Mouse (Mus musculus): ENCODE results near the gene Bag6. TPM values are rescaled to one million over a fixed set of nuclear protein-coding genes. Genes with fewer than 3 reads are reported as not detected.
"Not testable (repeated sequence)": the region's sequence is repeated elsewhere in the genome, so short reads cannot be mapped to it uniquely, and the experiment has no call there.

The Bag6 gene
- total RNA-seq, 2 experiments from 2014 or later: 323 to 339 TPM

DNA sequence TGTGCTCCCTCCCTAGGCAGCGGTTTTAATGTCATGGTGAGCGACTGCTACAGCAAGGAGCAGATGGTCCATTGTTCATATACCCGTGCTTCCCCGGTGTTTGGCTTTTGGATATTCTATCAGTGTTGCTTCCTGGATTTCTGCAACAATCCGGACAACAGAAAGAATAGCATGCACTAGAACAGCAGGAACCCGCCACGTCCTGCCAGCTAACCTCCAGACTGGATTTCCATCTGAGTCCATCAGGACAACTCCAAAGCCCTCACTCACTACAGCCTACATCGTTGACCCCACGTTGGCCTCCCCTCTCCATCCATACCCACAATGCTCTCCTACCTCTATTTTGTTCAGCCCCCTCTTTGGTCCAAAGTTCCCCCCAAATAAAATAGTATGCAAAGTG, 23.2 kb upstream of the Bag6 start:
- no peak for DNase-seq (ENCODE audit: low spot score in 2 of 2)

DNA sequence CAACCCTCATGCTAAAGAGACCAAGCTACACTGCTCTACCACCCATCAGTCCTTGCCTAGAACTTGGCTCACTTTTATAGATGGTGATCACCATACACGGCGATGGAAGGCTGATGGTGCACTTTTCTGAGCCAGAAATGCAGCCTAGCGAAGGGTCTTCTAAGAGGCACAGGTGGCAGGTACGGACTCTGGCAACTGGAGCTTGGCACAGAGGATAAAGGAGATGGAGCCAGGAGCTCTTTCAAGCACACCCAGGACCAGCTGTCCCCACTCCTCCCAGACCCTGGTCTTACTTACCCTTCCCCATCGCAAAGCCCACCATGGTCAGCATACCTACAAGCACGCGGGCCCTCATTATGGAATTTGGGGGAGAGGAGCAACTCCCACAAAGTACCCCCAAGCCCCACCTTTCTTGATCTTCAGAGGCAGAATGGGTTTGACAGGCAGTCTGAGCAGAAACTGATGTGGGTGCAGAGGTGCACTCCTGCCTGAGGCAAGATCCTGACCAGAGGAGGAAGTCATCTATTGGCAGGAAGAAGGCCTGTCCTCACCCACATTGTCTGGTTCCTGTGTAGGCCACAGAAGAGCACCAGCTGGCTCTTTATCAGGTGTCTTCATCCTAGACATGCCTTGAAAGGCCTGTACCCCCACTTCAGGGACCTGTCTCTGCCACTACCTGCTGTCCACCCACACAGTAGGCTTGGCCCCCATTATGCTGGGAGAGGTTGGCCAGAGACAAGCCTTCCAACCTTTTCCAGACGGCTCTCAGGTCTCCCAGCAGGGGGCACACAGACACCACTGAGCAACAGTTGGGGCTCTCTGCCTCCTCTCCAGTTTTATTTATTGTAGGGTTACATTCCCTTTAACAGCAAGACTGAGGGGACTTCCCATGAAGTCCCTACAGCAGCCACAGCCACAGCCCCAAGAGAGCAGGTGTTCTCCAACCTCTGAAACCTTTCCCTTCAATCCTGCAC, 19.6 kb upstream of the Bag6 start, which contains the start of gene Ly6g5b:
Gene Ly6g5b (minus strand): TSS at position 383 of the 974 bp plus-strand sequence.
- DNase-seq (ENCODE audit: low spot score in 2 of 2): no peak

DNA sequence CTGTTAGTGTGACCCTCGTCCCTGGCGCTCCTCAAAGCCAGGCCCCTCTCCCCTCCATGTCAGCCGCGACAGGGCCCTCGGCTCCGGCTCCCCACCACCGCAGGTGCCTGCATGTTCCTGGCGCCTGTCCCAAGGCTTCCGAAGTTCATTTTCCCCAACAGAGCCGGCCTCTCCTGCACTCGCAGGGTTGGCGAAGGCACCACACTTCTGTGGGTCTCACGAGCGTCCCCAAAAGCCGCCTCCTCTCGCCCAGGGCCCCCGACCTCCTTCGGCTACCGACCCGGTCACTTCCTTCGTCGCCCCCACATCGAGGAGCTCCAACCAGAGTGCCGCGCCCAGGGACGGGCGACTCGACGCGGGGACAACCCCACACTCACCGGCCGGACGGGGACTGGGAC, 14.2 kb upstream of the Bag6 start:
- peak in 1 of 2 experiments; percentile 30 for DNase-seq (ENCODE audit: low spot score in 2 of 2)

DNA sequence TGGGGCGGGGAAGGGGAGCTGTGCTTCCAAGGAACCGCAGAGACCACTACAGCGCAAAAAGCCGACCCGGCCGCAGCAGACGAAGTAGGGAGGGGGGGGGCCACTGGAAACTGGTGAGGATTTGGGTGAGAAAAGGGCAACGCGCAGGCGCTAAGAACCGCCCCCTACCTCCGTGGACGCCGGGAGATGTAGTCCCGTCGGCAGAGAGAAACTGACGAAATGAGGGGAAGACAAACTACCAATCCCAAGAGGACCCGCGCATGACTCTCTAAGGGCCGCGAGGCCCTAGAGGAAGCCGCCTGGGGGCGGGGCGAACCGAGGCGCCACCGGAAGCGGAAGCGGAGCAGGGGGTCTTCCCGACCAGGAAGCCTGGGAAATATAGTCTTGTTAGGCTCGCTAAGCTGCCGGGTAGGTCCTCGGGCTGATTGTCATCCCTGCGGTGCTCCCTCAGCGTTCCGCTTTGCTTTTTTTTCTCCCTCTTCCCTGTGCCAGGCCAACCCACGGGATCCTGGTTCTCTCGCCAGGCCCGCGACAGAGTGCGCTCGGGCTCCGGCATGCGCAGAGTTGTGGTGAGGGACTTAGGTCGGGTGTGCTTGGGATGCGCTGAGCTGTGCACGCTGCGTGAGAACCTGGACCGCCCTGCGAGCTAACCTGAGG, 13.7 kb upstream of the Bag6 start, which contains the start of gene Gpank1:
Gene Gpank1 (plus strand): TSS at position 313 of the 657 bp plus-strand sequence.
- DNase-seq (ENCODE audit: low spot score in 2 of 2): peak; percentile 98

DNA sequence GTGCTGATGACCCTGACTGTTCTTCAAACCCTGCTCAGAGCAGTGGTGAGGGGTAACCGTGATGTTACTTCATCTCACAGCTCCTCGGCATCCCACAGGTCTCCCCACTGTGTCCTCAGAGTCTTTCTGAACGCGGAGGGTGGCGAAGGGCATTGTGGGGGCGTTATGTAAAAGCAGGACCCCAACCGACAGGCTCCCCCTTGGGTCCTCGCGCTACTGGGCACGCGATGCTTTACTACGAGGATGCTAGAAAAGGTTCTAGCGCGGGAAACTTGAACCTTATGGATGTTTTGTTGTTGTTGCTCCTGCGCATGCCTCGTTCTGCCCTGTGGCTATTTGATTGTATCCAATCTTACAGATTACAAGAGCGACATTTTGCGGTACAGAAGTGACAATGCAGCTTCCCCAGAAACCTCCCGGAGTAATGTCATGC, 13.1 kb upstream of the Bag6 start, which contains the start of gene Csnk2b:
Gene Csnk2b (minus strand): TSS at position 183 of the 433 bp plus-strand sequence.
- DNase-seq (ENCODE audit: low spot score in 2 of 2): peak; percentile 62 to 85

DNA sequence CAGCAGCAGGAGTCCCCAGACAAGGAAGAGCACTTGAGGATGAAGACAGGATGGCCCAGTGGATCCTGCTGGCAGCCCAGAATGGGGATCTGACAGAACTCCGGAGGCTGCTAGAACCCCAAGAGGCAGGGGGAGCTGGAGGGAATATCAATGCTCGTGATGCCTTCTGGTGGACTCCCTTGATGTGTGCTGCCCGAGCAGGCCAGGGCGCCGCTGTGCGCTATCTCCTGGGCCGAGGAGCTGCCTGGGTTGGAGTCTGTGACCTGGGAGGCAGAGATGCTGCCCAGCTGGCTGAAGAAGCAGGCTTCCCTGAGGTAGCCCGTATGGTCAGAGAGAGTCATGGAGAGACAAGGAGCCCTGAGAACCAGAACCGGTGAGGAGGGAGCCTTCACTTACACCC, 11.7 kb upstream of the Bag6 start:
- DNase-seq (ENCODE audit: low spot score in 2 of 2): not testable (repeated sequence)

DNA sequence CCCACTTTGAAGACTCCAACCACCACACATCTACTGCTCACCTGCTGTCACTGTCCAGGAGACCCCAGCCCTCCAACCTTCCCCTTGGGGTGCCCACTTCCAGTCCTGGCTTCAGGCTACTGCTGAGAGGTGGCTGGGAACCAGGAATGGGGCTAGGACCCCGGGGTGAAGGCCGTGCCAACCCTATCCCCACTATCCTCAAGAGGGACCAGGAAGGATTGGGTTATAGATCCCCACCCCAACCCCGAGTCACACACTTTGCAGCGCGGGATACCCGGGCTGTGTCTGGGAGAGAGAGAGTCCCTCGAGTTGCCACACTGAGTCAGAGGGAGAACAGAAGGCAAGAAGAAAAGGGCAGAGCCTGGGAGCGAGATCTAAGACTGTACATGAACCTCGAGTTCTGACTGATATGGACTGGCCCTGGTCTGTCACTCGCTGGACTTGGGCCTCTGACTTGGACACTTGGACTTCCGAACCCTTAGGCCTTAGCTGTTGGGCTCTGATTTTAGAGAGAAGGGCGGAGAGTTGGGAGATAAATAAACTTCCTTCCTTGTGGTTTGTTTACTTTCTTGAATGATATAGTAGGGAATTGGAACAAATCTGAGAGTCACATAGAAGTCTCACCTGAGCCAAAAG, 10.6 kb upstream of the Bag6 start:
- DNase-seq (ENCODE audit: low spot score in 2 of 2): not testable (repeated sequence)

DNA sequence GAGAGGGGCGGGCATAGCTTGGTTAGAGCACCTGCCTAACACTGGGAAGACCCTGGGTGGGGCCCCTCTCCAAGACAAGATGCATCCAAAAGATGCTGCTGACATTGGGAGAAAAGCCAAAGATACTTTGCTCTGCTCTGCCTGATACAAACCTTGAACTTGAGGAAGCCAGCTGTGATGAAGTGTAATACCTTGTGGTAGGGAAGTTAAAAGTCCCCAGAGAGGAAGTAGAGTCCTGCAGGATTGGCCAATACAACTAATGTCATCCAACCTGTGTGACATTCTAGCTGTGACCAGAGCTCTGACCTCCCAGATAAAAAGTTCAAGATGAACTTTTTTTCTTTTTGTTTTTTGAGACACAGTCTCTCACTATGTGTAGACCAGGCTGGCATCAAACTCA, 9.9 kb upstream of the Bag6 start:
- DNase-seq (ENCODE audit: low spot score in 2 of 2): no peak

DNA sequence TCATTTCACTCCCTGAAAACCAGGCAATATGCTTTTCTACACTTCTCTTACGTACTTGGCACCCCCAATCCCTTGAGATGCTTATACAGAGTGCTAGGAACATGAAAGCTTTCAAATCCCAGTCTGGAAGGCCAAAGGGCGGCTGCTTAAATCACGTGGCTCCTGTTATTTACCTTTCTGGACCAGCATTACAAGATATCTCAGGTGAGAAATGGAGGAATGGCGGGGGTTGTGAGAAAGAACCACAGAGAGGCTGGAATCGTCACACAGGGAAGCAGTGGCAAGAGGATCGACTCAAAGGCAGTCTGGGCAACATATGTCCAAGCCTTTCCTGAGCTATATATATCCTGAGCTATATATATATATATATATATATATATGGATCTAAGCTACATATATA, 9.4 kb upstream of the Bag6 start:
- no peak for DNase-seq (ENCODE audit: low spot score in 2 of 2)

DNA sequence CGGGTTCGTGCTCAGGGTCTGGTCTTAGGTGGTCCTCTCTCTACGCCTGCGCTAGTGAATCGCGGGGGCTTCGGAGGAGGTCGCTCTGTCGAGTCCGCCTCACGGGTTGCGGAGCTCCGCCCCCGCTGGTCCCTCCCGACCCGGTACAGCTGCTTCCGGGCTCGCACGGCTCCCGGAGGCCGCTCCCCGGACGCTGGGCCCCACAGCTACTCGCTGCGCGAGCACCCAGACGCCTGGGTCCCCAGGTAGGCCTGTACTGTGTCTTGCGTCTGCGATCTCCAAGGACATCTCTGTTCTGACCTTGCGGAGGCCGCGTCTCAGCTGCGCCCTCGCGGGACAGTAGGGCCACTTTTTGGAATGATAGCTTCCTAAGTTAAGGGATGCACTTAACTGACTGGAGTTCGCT, 8.8 kb upstream of the Bag6 start, which contains the start of gene D17H6S53E:
Gene D17H6S53E (plus strand): TSS at position 168 of the 406 bp plus-strand sequence.
- DNase-seq (ENCODE audit: low spot score in 2 of 2): peak; percentile 58 to 70

DNA sequence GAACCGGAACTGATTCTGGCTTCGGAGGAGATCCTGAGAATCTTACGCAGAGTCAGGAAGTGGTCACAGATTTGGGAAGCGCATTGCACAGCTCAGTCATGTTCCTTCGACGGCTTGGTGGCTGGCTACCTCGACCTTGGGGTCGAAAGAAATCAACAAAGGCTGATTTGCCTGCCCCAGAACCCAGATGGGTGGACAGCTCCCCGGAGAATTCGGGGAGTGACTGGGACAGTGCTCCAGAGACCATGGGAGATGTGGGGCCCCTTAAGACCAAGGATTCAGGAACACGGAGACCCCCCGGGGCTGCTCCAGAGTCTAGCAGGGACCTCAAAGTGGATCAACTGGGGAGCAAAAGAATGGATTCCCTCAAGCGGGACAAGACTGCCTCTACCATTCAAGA, 8.0 kb upstream of the Bag6 start:
- no peak for DNase-seq (ENCODE audit: low spot score in 2 of 2)

DNA sequence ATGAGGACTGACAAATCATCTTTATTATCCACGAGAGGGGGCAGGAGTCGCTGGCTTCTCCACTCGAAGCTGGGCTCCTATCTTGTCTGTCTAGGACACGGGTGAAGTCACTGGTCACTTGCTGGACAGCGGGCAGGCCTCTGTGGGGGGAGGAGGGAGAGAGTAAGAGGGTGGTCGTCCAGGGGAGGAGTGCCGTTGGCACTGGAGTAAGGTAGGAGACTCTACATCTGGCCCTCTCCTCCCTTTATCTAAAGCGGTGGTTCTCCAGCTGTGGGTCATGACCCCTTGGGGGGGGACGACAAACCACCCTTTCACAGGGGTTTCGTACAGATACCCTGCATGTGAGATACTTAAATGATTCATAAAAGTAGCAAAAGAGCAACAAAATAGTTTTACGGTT, 6.0 kb upstream of the Bag6 start:
- no peak for DNase-seq (ENCODE audit: low spot score in 2 of 2)

DNA sequence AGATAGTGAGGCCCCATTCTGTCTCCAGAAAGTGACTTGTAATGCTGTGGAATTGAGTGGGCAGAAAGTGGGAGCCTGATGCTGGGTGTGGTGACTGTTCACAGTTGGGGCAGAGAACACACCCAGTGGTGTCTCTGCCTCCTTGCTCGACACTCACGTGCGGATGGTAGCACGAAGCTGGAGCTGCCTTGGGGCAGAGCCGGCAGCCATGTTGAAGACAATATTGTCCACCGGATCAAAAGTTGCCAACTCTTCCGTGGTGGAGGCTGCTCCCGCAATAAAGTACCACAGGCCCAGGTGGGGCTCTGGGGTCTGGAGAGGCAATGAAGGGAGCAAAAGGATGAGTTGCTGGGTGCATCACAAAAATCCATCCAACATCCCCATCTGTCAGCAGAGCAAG, 3.9 kb upstream of the Bag6 start:
- DNase-seq (ENCODE audit: low spot score in 2 of 2): no peak

DNA sequence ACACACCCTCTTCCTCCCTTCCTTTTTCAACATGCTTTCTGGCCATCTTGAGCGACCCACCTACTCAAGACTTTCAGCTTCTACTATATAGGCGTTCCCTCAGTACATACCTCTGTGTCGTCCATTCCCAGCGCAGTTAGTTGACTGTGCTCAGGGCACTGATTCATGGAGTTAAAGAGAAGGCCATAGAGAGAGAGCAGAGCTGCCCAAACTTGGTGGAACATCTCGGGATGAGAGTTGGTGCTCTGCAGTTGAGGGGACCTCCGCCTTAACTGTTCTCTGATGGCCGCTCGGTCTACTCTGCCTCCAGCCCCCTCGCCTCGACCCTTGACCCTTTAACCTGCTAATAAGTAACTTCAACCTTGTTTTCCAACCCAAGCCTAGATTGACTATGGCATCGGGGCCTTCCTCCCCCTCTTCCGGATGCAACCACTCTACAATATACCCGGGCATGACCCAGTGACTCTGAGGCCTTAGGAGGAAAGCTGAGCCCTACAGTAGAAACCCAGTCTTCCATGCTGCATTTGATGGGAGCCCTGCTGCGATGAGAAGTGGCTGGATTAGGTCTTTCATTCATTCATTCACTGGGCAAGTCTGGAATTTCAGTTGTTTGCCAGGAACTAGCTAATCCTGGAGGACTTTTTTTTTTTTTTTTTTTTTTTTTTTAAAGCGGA, 3.3 kb upstream of the Bag6 start, which contains the start of gene Apom:
Gene Apom (minus strand): TSS at position 551 of the 674 bp plus-strand sequence.
- no peak for DNase-seq (ENCODE audit: low spot score in 2 of 2)

DNA sequence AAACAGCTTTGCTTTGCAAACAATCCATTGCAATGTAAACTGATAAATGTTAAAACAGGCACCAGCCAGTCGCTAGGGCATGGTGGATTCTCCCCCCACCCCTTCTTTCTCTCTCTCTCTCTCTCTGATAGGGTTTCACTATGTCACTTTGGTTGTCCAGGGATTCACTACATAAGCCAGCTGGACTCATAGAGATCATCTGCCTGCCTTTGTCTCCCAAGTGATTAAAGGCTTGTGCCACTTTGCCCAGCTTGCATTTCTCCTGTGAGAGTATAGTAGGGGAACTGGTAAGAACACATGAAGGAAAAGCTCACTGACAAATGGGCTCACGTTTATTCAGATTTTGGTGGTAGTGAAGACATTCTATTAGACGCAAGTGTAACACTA, 2.8 kb upstream of the Bag6 start:
- DNase-seq (ENCODE audit: low spot score in 2 of 2): no peak

DNA sequence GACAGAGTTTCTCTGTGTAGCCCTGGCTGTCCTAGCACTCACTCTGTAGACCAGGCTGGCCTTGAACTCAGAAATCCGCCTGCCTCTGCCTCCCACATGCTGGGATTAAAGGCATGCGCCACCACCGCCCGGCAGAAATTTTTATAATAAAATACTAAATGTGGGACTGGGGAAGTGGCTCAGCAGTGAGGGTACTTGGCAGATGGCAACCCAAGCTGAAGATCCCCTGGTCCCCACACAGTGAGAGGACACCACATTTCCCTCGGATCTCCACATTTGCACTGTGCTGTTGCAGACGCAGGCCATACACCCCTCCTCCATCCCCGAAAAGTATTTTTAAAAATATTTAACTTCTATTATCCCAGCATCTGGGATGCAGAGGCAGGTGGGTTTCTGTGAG, 1.5 kb upstream of the Bag6 start:
- no peak for DNase-seq (ENCODE audit: low spot score in 2 of 2)

DNA sequence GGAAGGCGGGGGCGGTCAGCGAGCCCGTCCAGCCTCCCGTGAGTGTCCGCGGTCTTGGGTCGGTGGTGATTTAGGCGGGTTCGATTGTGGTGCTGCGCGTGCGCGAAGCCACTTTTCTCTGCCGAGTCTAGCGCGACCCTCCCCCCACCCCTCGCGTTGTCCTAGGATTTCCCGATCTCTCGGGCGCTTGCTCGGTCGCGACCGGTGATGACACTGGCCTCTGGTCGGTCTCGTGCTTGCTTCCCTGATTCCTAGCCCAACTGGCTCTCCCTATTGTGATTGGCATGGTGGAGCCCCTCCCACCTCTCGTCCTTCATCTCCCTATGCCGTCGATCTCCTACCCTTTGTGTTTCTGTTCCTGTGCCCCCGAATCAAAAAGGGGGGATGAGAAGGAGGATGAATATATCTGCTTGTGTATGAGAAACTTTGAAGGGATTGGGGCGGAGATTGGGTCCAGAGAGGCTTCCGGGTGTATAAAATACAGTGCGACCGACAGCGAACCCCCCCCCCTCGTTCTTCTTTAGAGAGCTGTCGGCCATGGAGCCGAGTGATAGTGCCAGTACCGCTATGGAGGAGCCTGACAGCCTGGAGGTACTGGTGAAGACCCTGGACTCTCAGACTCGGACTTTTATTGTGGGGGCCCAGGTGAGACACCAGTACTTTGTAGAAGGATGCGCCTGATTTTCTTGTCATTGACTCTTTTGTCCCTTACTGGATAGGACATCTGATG, 778 bp downstream of the Bag6 start:
- DNase-seq (ENCODE audit: low spot score in 2 of 2): no peak

DNA sequence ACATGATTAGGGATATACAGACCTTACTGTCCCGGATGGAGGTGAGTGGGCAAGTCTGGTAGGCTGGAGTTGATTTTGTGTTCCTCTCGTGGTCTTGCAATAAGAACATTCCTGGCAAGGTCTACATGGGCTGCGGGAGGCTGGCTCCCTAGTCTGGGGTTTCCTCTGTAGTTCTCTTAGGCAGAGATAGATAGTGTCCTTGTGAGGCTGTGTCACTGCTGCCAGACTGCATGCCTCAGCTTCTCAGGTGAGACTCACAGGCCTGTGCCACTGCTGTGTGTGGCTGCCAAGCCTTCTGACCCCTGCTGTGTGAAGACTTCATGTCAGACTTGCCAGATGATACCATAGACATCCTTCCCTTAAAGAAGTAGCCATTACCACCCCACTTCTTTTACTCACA, 4.3 kb downstream of the Bag6 start:
- no peak for DNase-seq (ENCODE audit: low spot score in 2 of 2)

DNA sequence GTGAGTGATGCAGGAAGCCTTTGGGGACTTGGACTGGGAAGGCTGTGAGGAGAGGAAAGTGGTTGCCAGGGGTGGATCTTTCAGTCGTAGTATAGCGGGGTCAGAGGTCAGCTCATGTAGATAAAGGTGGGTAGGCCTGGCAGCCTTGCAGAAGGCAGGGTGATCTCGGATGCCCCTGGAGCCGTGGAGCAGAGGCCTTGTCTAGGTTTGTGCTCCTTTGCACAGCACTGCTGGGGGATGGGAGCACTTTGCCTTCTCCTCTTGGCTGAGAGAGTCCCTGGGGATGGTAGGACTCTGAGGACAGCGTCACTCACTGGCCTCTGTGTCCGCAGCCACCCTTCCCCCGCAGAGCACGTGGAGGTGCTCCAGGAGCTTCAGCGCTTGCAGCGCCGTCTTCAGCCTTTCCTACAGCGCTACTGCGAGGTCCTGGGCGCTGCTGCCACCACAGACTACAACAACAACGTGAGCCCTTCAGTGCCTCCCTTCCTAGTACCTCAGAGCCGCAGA, 5.6 kb downstream of the Bag6 start:
- DNase-seq (ENCODE audit: low spot score in 2 of 2): no peak

DNA sequence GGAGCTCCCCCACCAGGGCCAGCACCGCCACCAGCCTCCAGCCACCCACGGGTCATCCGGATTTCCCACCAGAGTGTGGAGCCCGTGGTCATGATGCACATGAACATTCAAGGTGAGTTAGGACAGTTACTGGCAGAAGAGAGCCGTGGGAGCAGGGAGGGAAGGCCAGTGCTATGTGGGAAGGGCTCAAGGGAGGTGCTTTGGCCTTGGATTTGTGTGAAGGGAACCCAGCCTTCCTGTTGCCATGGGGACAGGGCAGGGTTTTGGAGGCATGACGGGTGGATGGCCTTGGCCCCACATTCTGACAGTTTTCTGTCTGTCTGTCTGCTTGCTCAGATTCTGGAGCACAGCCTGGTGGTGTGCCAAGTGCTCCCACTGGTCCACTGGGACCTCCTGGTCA, 7.0 kb downstream of the Bag6 start:
- no peak for DNase-seq (ENCODE audit: low spot score in 2 of 2)
